Mouse (Mus musculus): Measurements from ENCODE around the gene Kctd20.

DNA sequence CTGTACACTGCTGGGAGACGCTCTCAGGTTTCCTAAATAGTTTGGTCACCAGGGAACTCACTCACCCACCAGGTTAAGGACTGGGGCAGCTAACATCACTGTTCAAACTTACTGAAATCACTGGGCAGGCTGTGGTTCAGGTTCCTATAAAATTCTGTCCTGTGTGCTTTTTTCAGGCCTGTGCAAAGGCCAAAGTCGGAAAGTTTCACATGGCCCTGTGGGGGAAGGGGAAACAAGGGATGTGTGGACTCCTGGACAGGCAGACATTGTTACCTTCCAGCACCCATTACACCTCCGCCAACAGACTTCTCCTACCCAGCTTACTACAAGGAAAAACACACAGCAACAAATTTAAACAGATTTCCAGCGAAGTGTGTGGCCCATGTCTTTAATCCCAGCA lies 27.3 kb downstream of the Kctd20 start:
- TF ChIP-seq CTCF (IDR thresholded peaks at IDR 0.05; ENCODE audit: low read depth) (no peak), EP300 (optimal IDR thresholded peaks at IDR 0.05) (no peak)
